Mouse (Mus musculus): ENCODE data around the gene Commd7. TPM values are rescaled to one million over a fixed set of nuclear protein-coding genes. Genes with fewer than 3 reads are reported as not detected.

Commd7 gene
- polyA plus RNA-seq, 1 experiment, result 16.5 TPM

DNA sequence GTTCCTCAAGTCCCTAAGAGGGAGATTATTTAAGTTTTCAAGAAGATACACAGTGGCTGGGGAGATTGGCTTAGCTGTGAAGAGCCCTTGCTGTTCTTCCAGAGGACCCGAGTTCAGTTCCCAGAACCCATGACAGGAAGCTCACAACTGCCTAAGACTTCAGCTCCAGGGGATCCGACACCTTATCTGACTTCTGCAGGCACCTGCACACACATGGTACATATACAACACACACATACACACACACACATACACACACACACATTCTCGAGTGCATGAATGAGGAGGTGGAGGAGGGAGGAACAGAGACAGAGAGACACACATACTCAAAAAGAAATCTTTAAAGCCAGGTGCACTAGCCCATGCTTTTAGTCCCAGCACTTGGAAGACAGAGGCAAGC, 56.4 kb downstream of the Commd7 start:
- Histone ChIP-seq H3K4me1 (ENCODE audit: control insufficient read depth, insufficient read depth, low read length) (peaks cover 18% of the 10 kb centered on the region), H3K4me3 (ENCODE audit: low read depth, low read length) (no peak overlapping the region), H3K9me3 (replicated peaks; ENCODE audit: control insufficient read depth, insufficient read depth, low read length, poor library complexity, severe bottlenecking) (no peaks in the 10 kb centered on the region), H3K9ac (ENCODE audit: low read depth, poor library complexity, severe bottlenecking) (no peak overlapping the region), H3K27me3 (ENCODE audit: control insufficient read depth, insufficient read depth, low read length, poor library complexity, severe bottlenecking) (no peaks in the 10 kb centered on the region), H3K36me3 (ENCODE audit: control insufficient read depth, insufficient read depth, low read length, poor library complexity, severe bottlenecking) (no peaks in the 10 kb centered on the region), H3K27ac (ENCODE audit: insufficient read depth, low read length) (no peak overlapping the region)
- TF ChIP-seq CTCF (IDR thresholded peaks at IDR 0.05; ENCODE audit: low read depth, low read length) (no peak), POLR2A (IDR thresholded peaks at IDR 0.05; ENCODE audit: insufficient read depth, low read length) (no peak), EP300 (IDR thresholded peaks at IDR 0.05; ENCODE audit: insufficient read depth, low read depth, low read length) (no peak)

DNA sequence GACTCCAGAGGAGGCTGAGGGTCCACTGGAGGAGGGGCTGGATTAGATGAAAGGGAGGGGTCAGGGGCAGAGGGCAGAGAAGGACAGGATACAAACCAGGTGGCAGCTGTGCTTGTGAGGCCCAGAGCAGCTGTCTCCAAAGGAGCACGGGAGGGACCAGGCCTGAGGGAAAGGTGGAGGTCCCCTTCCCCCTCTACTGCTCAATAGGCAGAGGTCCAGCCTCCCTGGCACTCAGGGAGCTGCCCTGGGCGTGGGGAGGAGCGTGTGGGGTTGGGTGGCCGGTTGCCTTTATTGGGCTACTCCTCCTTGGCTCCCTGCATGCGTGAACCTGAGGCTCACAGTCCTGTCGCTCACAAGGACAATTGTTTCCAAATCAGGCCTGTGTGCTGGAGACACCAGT, 57.0 kb downstream of the Commd7 start:
- Histone ChIP-seq H3K27ac (ENCODE audit: insufficient read depth, low read length) (no peak overlapping the region), H3K4me1 (ENCODE audit: control insufficient read depth, insufficient read depth, low read length) (peaks cover 14% of the 10 kb centered on the region), H3K27me3 (ENCODE audit: control insufficient read depth, insufficient read depth, low read length, poor library complexity, severe bottlenecking) (no peaks in the 10 kb centered on the region), H3K9me3 (replicated peaks; ENCODE audit: control insufficient read depth, insufficient read depth, low read length, poor library complexity, severe bottlenecking) (no peaks in the 10 kb centered on the region), H3K9ac (ENCODE audit: low read depth, poor library complexity, severe bottlenecking) (no peak overlapping the region), H3K4me3 (ENCODE audit: low read depth, low read length) (no peak overlapping the region), H3K36me3 (ENCODE audit: control insufficient read depth, insufficient read depth, low read length, poor library complexity, severe bottlenecking) (no peaks in the 10 kb centered on the region)
- TF ChIP-seq EP300 (IDR thresholded peaks at IDR 0.05; ENCODE audit: insufficient read depth, low read depth, low read length) (peak; percentile 76; the same call in 1 of the 2 replicates), CTCF (IDR thresholded peaks at IDR 0.05; ENCODE audit: low read depth, low read length) (no peak)

DNA sequence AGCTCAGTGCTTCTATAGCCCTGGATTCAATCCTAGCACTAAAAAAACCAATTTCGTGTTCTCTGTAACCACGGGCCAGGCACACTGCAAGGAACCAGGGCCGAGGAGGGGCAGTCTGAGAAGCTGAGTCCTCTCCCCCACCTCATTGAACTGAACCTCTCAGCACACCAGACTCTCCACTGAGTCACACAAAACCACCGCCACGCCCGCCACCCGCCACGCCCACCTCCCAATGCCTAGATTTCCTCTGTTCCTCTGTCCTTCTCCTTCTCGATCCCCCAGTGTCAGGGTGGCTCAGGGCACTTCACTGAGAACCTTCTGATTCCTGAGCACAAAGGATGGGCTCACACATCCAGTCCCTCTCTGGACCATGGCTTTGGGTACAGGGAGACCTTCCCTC, 59.5 kb downstream of the Commd7 start:
- TF ChIP-seq CTCF (IDR thresholded peaks at IDR 0.05; ENCODE audit: low read depth, low read length) (no peak), POLR2A (IDR thresholded peaks at IDR 0.05; ENCODE audit: insufficient read depth, low read length) (no peak), EP300 (IDR thresholded peaks at IDR 0.05; ENCODE audit: insufficient read depth, low read depth, low read length) (0 out of 2 replicates have a peak, but pooled peaks have one; percentile 7)
- H3K4me1 ChIP-seq (ENCODE audit: control insufficient read depth, insufficient read depth, low read length), result peaks cover 15% of the 10 kb centered on the region
- no peak overlapping the region for H3K27ac ChIP-seq (ENCODE audit: insufficient read depth, low read length)
- no peaks in the 10 kb centered on the region for H3K36me3 ChIP-seq (ENCODE audit: control insufficient read depth, insufficient read depth, low read length, poor library complexity, severe bottlenecking)
- H3K9me3 ChIP-seq (replicated peaks; ENCODE audit: control insufficient read depth, insufficient read depth, low read length, poor library complexity, severe bottlenecking), result no peaks in the 10 kb centered on the region
- no peak overlapping the region for H3K9ac ChIP-seq (ENCODE audit: low read depth, poor library complexity, severe bottlenecking)
- H3K4me3 ChIP-seq (ENCODE audit: low read depth, low read length), result no peak overlapping the region
- H3K27me3 ChIP-seq (ENCODE audit: control insufficient read depth, insufficient read depth, low read length, poor library complexity, severe bottlenecking), result no peaks in the 10 kb centered on the region

DNA sequence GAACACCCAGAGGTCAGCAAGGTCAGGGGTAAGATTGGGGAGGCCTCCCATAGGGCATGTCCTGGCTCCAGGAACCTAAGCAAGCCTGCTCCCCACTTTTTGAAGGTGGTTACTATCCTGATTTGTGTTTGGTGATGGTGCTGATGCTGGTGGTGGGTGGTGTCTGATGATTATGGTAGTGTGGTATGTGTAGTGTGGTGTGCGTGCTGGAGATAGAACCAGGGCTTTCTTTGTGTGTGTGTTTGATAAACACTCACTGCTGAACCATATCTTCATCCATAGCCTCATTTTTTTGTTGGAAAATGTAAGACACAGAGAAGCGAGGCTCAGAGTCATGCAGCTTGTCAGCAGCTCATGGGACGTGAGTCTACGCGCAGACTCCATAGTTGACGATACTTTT, 64.0 kb downstream of the Commd7 start:
- H3K9me3 ChIP-seq (replicated peaks; ENCODE audit: control insufficient read depth, insufficient read depth, low read length, poor library complexity, severe bottlenecking), result no peaks in the 10 kb centered on the region
- peaks cover 11% of the 10 kb centered on the region for H3K4me1 ChIP-seq (ENCODE audit: control insufficient read depth, insufficient read depth, low read length)
- H3K36me3 ChIP-seq (ENCODE audit: control insufficient read depth, insufficient read depth, low read length, poor library complexity, severe bottlenecking), result no peaks in the 10 kb centered on the region
- no peak overlapping the region for H3K4me3 ChIP-seq (ENCODE audit: low read depth, low read length)
- H3K9ac ChIP-seq (ENCODE audit: low read depth, poor library complexity, severe bottlenecking), result no peak overlapping the region
- H3K27ac ChIP-seq (ENCODE audit: insufficient read depth, low read length), result no peak overlapping the region
- no peak for TF ChIP-seq POLR2A (IDR thresholded peaks at IDR 0.05; ENCODE audit: insufficient read depth, low read length)
- no peak for TF ChIP-seq CTCF (IDR thresholded peaks at IDR 0.05; ENCODE audit: low read depth, low read length)
- no peak for TF ChIP-seq EP300 (IDR thresholded peaks at IDR 0.05; ENCODE audit: insufficient read depth, low read depth, low read length)
- no peaks in the 10 kb centered on the region for H3K27me3 ChIP-seq (ENCODE audit: control insufficient read depth, insufficient read depth, low read length, poor library complexity, severe bottlenecking)

DNA sequence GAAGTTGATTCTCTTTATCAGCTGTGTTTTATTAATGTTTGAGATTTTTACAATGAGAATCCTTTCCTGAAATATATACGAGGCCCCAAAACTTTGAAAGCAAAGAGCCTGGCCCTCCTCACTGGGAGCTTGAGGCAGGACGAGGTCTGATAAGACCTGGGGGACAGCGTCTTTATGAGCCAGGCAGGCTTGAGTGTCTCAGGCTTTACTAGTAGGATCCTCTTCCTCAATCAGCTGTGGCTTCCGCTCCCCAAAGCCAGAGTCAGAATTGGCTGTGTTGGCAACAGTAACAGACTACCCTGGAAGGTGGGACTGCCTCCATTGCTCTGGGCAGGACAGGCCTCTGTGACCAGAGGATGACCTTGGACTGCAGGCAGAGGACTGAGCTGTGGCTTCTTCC, 64.6 kb downstream of the Commd7 start:
- no peaks in the 10 kb centered on the region for H3K9me3 ChIP-seq (replicated peaks; ENCODE audit: control insufficient read depth, insufficient read depth, low read length, poor library complexity, severe bottlenecking)
- no peaks in the 10 kb centered on the region for H3K36me3 ChIP-seq (ENCODE audit: control insufficient read depth, insufficient read depth, low read length, poor library complexity, severe bottlenecking)
- no peak overlapping the region for H3K27ac ChIP-seq (ENCODE audit: insufficient read depth, low read length)
- TF ChIP-seq CTCF (IDR thresholded peaks at IDR 0.05; ENCODE audit: low read depth, low read length) (no peak), POLR2A (IDR thresholded peaks at IDR 0.05; ENCODE audit: insufficient read depth, low read length) (no peak), EP300 (IDR thresholded peaks at IDR 0.05; ENCODE audit: insufficient read depth, low read depth, low read length) (no peak)
- peaks cover 8% of the 10 kb centered on the region for H3K4me1 ChIP-seq (ENCODE audit: control insufficient read depth, insufficient read depth, low read length)
- no peak overlapping the region for H3K4me3 ChIP-seq (ENCODE audit: low read depth, low read length)
- no peaks in the 10 kb centered on the region for H3K27me3 ChIP-seq (ENCODE audit: control insufficient read depth, insufficient read depth, low read length, poor library complexity, severe bottlenecking)
- no peak overlapping the region for H3K9ac ChIP-seq (ENCODE audit: low read depth, poor library complexity, severe bottlenecking)

Other genes starting within 250 kb of the Commd7 start
- gene 4930404H24Rik, start 140.0 kb downstream of the Commd7 start, polyA plus RNA-seq (2011; ENCODE audit: insufficient read depth, insufficient read length, low read depth, missing spikeins), result not detected in 2 replicates
- 11.0 and 11.5 TPM in 2 replicates for gene Nol4l, start 102.8 kb downstream of the Commd7 start, polyA plus RNA-seq (2011; ENCODE audit: insufficient read depth, insufficient read length, low read depth, missing spikeins)
- 105 and 112 TPM in 2 replicates for gene Dnmt3b, start 16.7 kb upstream of the Commd7 start, polyA plus RNA-seq (2011; ENCODE audit: insufficient read depth, insufficient read length, low read depth, missing spikeins)
- 5.5 and 5.6 TPM in 2 replicates for gene Dnmt3c, start 63.9 kb upstream of the Commd7 start, polyA plus RNA-seq (2011; ENCODE audit: insufficient read depth, insufficient read length, low read depth, missing spikeins)
- 184 and 190 TPM in 2 replicates for gene Mapre1, start 108.5 kb upstream of the Commd7 start, polyA plus RNA-seq (2011; ENCODE audit: insufficient read depth, insufficient read length, low read depth, missing spikeins)
- gene Efcab8, start 147.2 kb upstream of the Commd7 start, polyA plus RNA-seq (2011; ENCODE audit: insufficient read depth, insufficient read length, low read depth, missing spikeins), result 0.48 and 1.6 TPM in 2 replicates
- not detected in 2 replicates for gene Sun5, start 238.3 kb upstream of the Commd7 start, polyA plus RNA-seq (2011; ENCODE audit: insufficient read depth, insufficient read length, low read depth, missing spikeins)
- not detected in 2 replicates for gene Bpifb2, start 242.3 kb upstream of the Commd7 start, polyA plus RNA-seq (2011; ENCODE audit: insufficient read depth, insufficient read length, low read depth, missing spikeins)

All from ES-Bruce4 (cell line).